9 mouse cellular contexts compared by ENCODE assay signal in genomic region chr11:43348571-43348970, GRCm38 (mm10).
DNase-seq lines count a peak whose midpoint lies in the region; ATAC-seq and TF ChIP-seq lines count a peak whose summit lies in the region.
"Had no signal": no experiment of that assay in that cellular context is flagged by ENCODE, and none has a peak within 500 bp of the region (broad histone marks: within the 10 kb centered on the region; RNA-seq: fewer than 3 reads in every experiment).

No protein-coding gene starts in this region.

- H3K4me1 ChIP-seq in G1E (ENCODE audit: insufficient read depth, low read depth, low read length): no peaks in the 10 kb centered on the region
- peaks cover 11% of the 10 kb centered on the region; the same call in 1 of the 2 replicates for H3K4me1 ChIP-seq in forebrain, embryonic 13.5 days
- H3K4me1 ChIP-seq: limb, embryonic 12.5 days had no signal

- no peaks in the 10 kb centered on the region for H3K36me3 ChIP-seq in G1E (replicated peaks)
- no peaks in the 10 kb centered on the region for H3K36me3 ChIP-seq in forebrain, embryonic 13.5 days (ENCODE audit: poor library complexity, severe bottlenecking)
- H3K36me3 ChIP-seq: limb, embryonic 12.5 days had no signal

- no peaks in the 10 kb centered on the region for H3K9me3 ChIP-seq in G1E (replicated peaks)
- no peaks in the 10 kb centered on the region for H3K9me3 ChIP-seq in forebrain, embryonic 13.5 days (replicated peaks)
- H3K9me3 ChIP-seq: limb, embryonic 12.5 days had no signal

- ATAC-seq in G1E (ENCODE audit: extremely low read depth, insufficient number of reproducible peaks, low FRiP score, poor library complexity, severe bottlenecking): no peak
- peak; percentile 52 for ATAC-seq in forebrain, embryonic 13.5 days
- peak; percentile 43 to 67; a peak in 3 of 4 replicates for ATAC-seq in hematopoietic stem cell, adult 5-6 weeks (replicated peaks in 1 of 2; ENCODE audit: insufficient read depth in 1 of 2, low FRiP score in 2 of 2, low TSS enrichment in 1 of 2, low read depth in 1 of 2, poor library complexity in 2 of 2, severe bottlenecking in 2 of 2)

- no peak overlapping the region for H3K9ac ChIP-seq in forebrain, embryonic 13.5 days
- H3K9ac ChIP-seq: limb, embryonic 12.5 days had no signal

- DNase-seq in G1E (ENCODE audit: low spot score): peak; percentile 3
- peak; percentile 63 for DNase-seq in c-Kit-positive CD71-negative TER-119-negative erythroid progenitor cells, embryonic 14.5 days (ENCODE audit: low read depth)
- DNase-seq in layer of hippocampus, adult 8-10 months (ENCODE audit: low spot score in 2 of 2): peak; percentile 80 to 94
- peak; percentile 83 for DNase-seq in lung, postnatal 25 days (ENCODE audit: low spot score)
- peak; percentile 80 for DNase-seq in retina, postnatal 1 day
- peak; percentile 61 to 73 for DNase-seq in thymus, postnatal 36 days

- H3K4me2 ChIP-seq in forebrain, embryonic 13.5 days: no peak overlapping the region
- H3K4me2 ChIP-seq: limb, embryonic 12.5 days had no signal

- no peak overlapping the region for H3K27ac ChIP-seq in forebrain, embryonic 13.5 days
- H3K27ac ChIP-seq: limb, embryonic 12.5 days had no signal

- H3K27me3 ChIP-seq in G1E (ENCODE audit: insufficient read depth, low read length): no peaks in the 10 kb centered on the region
- H3K27me3 ChIP-seq in forebrain, embryonic 13.5 days: no peaks in the 10 kb centered on the region

- TF ChIP-seq CTCF in G1E (IDR thresholded peaks at IDR 0.05; ENCODE audit: low read depth, low read length): peak; percentile 78

- H3K4me3 ChIP-seq in G1E (ENCODE audit: low read depth, low read length): no peak overlapping the region
- H3K4me3 ChIP-seq in forebrain, embryonic 13.5 days: no peak overlapping the region
- H3K4me3 ChIP-seq: limb, embryonic 12.5 days had no signal

- WGBS in forebrain, embryonic 13.5 days: 17% methylated on average over 4 of the region's 4 CpGs

Comparison
In these comparisons a context has a peak if more than half of its experiments do, and no peak if none do; other contexts are left out.
1. DNase-seq: peak in every context shown above with its lines; median percentile 87 in layer of hippocampus, adult 8-10 months; 83 in lung, postnatal 25 days; 80 in retina, postnatal 1 day; 67 in thymus, postnatal 36 days; 63 in c-Kit-positive CD71-negative TER-119-negative erythroid progenitor cells, embryonic 14.5 days; 3 in G1E.